Mouse (Mus musculus) neural tube, embryonic 11.5 days (tissue): Measurements from ENCODE around the gene Ncaph. TPM values are rescaled to one million over a fixed set of nuclear protein-coding genes. Genes with fewer than 3 reads are reported as not detected.
"Not testable (repeated sequence)": the region's sequence is repeated elsewhere in the genome, so short reads cannot be mapped to it uniquely, and the experiment has no call there.

Source experiments
- ATAC-seq: fragments of 200-750 bp; cut with Nextera tagmentation; 2 replicates; pipeline ENCODE4 v1.8.0; 2017; ENCODE audit warnings: moderate number of reproducible peaks, mild to moderate bottlenecking, moderate TSS enrichment, moderate library complexity; ENCODE audit not compliant: insufficient read depth, low FRiP score, low TSS enrichment
- DNase-seq: peaks from one replicate; pipeline ENCODE4 v3.0.0-alpha.2; 2015; ENCODE audit warnings: low spot score
- H3K27ac ChIP-seq: fragments of 300-500 bp; sonication (generic); 2 replicates; pipeline ENCODE4 v1.5.1; 2014; ENCODE audit warnings: low read depth, mild to moderate bottlenecking, low read length
- H3K27me3 ChIP-seq: fragments of 300-500 bp; sonication (generic); 2 replicates; pipeline ENCODE4 v1.6.1; 2014; ENCODE audit warnings: mild to moderate bottlenecking, low read length, mixed read lengths; ENCODE audit not compliant: control insufficient read depth, insufficient read depth
- H3K36me3 ChIP-seq: fragments of 300-500 bp; sonication (generic); 2 replicates; pipeline ENCODE4 v1.6.1; 2014; ENCODE audit warnings: mild to moderate bottlenecking, low read length, moderate library complexity, mixed read lengths; ENCODE audit not compliant: control insufficient read depth, insufficient read depth
- H3K4me1 ChIP-seq: fragments of 300-500 bp; sonication (generic); 2 replicates; pipeline ENCODE4 v1.6.1; 2014; ENCODE audit warnings: low read length, mixed read lengths; ENCODE audit not compliant: control insufficient read depth, insufficient read depth
- H3K4me2 ChIP-seq: fragments of 300-500 bp; sonication (generic); 2 replicates; pipeline ENCODE4 v1.6.1; 2014; ENCODE audit warnings: low read depth, mild to moderate bottlenecking, moderate library complexity
- H3K4me3 ChIP-seq: fragments of 300-500 bp; sonication (generic); 2 replicates; pipeline ENCODE4 v1.5.1; 2014; ENCODE audit warnings: low read depth, low read length
- H3K9ac ChIP-seq: fragments of 300-500 bp; sonication (generic); 2 replicates; pipeline ENCODE4 v1.6.1; 2014; ENCODE audit warnings: mild to moderate bottlenecking, low read length
- H3K9me3 ChIP-seq: fragments of 300-500 bp; sonication (generic); 2 replicates; pipeline ENCODE4 v1.6.1; 2016; ENCODE audit warnings: low read length; ENCODE audit not compliant: control insufficient read depth
- WGBS: fragments of 180-500 bp; shearing (Covaris S2); extraction: QIAGEN DNeasy Blood & Tissue Kit; methylation state at CpG from one replicate; pipeline ENCODE4 v1.1.7; 2014; 5-methylcytosine and 5-hydroxymethylcytosine counted together
- polyA plus RNA-seq: library from polyadenylated mRNA; unstranded; fragments of >200 nt; fragmentation: Nextera tagmentation; extraction: Ambion mirVana; gene quantifications from 2 replicates; pipeline ENCODE4 v1.2.1, GENCODE M21; 2014

Ncaph gene
- polyA plus RNA-seq, 1 experiment from 2014 or later, result 96.7 TPM

- DNase-seq (no peak), ATAC-seq (no peak)
- peaks cover 9% of the 10 kb centered on the region for H3K4me1 ChIP-seq
- no peak overlapping the region for H3K4me2 ChIP-seq
- no peak overlapping the region for H3K4me3 ChIP-seq
- 96% methylated on average over 7 of the region's 7 CpGs for WGBS
- H3K27me3 ChIP-seq, result no peaks in the 10 kb centered on the region
- H3K36me3 ChIP-seq, result no peaks in the 10 kb centered on the region; the same call in 1 of the 2 replicates
- no peaks in the 10 kb centered on the region for H3K9me3 ChIP-seq
- no peak overlapping the region for H3K27ac ChIP-seq
- H3K9ac ChIP-seq, result no peak overlapping the region
Measured at GRCm38 (mm10) chr2:127140011-127140410, 6.3 kb upstream of the Ncaph start.

DNA sequence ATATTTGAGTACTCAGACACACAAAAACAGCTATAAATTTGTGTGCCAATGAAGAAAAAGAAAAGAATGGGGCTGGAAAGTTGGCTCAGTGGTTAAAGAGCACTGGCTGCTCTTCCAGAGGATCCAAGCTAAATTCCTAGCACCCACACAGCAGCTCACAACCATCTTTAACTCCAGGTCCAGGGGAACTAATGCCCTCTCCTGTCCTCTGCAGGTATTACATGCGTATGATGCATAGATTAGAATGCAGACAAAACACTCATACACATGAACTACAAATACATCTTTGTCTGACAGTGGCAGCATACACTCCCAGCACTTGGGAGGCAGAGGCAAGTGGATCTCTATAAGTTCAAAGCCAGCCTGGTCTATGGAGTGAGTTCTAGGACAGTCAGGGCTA is 5.9 kb upstream of the Ncaph start:
- H3K4me2 ChIP-seq, result no peak overlapping the region
- H3K27me3 ChIP-seq, result no peaks in the 10 kb centered on the region
- H3K9me3 ChIP-seq, result no peaks in the 10 kb centered on the region
- peaks cover 9% of the 10 kb centered on the region for H3K4me1 ChIP-seq
- no peaks in the 10 kb centered on the region; the same call in 1 of the 2 replicates for H3K36me3 ChIP-seq
- no peak overlapping the region for H3K4me3 ChIP-seq
- H3K27ac ChIP-seq, result no peak overlapping the region
- ATAC-seq (no peak), DNase-seq (no peak)
- H3K9ac ChIP-seq, result no peak overlapping the region
- WGBS, result 92% methylated on average over 1 of the region's 1 CpGs

- DNase-seq (no peak), ATAC-seq (no peak)
- Histone ChIP-seq H3K9ac (no peak overlapping the region), H3K27me3 (no peaks in the 10 kb centered on the region), H3K36me3 (no peaks in the 10 kb centered on the region; the same call in 1 of the 2 replicates), H3K4me3 (no peak overlapping the region), H3K4me1 (peaks cover 13% of the 10 kb centered on the region), H3K27ac (no peak overlapping the region), H3K9me3 (no peaks in the 10 kb centered on the region), H3K4me2 (no peak overlapping the region)
- WGBS, result 96% methylated on average over 8 of the region's 8 CpGs
Measured at GRCm38 (mm10) chr2:127139094-127139493, 5.3 kb upstream of the Ncaph start.

DNA sequence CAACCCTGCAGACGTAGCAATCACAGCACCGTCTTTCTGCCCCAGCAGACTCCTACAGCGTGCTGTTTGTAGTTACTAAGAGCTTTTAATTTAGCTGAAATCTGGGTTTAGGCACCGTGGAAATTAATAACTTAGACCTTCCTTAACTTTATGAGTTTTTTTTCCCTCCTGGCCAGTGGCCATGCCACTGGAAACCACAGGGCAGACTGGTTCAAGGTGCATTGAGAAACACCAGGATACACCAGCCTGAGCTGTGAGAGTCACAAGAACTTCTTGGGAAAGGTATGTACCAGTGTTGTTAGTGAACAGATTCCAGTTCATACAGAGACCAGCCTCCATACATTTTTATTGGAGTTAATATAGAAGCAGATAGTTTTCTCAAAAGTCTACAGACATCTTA is 4.7 kb upstream of the Ncaph start:
- H3K9me3 ChIP-seq, result no peaks in the 10 kb centered on the region
- H3K4me1 ChIP-seq, result peaks cover 13% of the 10 kb centered on the region
- H3K27ac ChIP-seq, result no peak overlapping the region
- ATAC-seq (no peak), DNase-seq (no peak)
- H3K36me3 ChIP-seq, result no peaks in the 10 kb centered on the region; the same call in 1 of the 2 replicates
- H3K9ac ChIP-seq, result no peak overlapping the region
- H3K27me3 ChIP-seq, result no peaks in the 10 kb centered on the region
- H3K4me2 ChIP-seq, result no peak overlapping the region
- no peak overlapping the region for H3K4me3 ChIP-seq
- 90% methylated on average over 4 of the region's 4 CpGs for WGBS

- no peaks in the 10 kb centered on the region; the same call in 1 of the 2 replicates for H3K36me3 ChIP-seq
- H3K27me3 ChIP-seq, result no peaks in the 10 kb centered on the region
- no peak for ATAC-seq
- peaks cover 13% of the 10 kb centered on the region for H3K4me1 ChIP-seq
- 87% methylated on average over 10 of the region's 10 CpGs for whole genome bisulfite sequencing
- no peak overlapping the region for H3K27ac ChIP-seq
- H3K9ac ChIP-seq, result no peak overlapping the region
- no peaks in the 10 kb centered on the region for H3K9me3 ChIP-seq
- H3K4me2 ChIP-seq, result no peak overlapping the region
- no peak overlapping the region for H3K4me3 ChIP-seq
- no peak for DNase-seq
Measured at GRCm38 (mm10) chr2:127137838-127138420, 4.2 kb upstream of the Ncaph start.

- WGBS, result 19% methylated on average over 5 of the region's 5 CpGs
- peak overlapping the region; percentile 61; the same call in 1 of the 2 replicates for H3K27ac ChIP-seq
- ATAC-seq (peak; percentile 69), DNase-seq (peak; percentile 75)
- no peaks in the 10 kb centered on the region for H3K27me3 ChIP-seq
- no peak overlapping the region for H3K4me3 ChIP-seq
- no peak overlapping the region for H3K9ac ChIP-seq
- H3K36me3 ChIP-seq, result no peaks in the 10 kb centered on the region; the same call in 1 of the 2 replicates
- H3K4me1 ChIP-seq, result peaks cover 10% of the 10 kb centered on the region
- H3K4me2 ChIP-seq, result no peak overlapping the region
- no peaks in the 10 kb centered on the region for H3K9me3 ChIP-seq
Measured at GRCm38 (mm10) chr2:127136979-127137378, 3.2 kb upstream of the Ncaph start.

DNA sequence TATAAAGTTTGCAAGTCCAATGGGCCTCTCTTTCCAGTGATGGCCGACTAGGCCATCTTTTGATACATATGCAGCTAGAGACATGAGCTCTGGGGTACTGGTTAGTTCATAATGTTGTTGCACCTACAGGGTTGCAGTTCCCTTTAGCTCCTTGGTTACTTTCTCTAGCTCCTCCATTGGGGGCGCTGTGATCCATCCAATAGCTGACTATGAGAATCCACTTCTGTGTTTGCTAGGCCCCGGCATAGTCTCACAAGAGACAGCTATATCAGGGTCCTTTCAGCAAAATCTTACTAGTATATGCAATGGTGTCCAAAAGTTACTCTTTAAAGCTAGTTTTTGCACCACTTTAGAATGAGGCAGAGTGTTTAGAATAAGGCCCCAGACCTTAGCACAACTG is 1.5 kb upstream of the Ncaph start:
- ATAC-seq, DNase-seq, H3K36me3 ChIP-seq, H3K9me3 ChIP-seq, H3K4me3 ChIP-seq, H3K27ac ChIP-seq, H3K4me2 ChIP-seq, H3K9ac ChIP-seq, H3K27me3 ChIP-seq: not testable (repeated sequence)
- H3K4me1 ChIP-seq, result peaks cover 10% of the 10 kb centered on the region
- WGBS, result 40% methylated on average over 2 of the region's 3 CpGs

- peaks cover 7% of the 10 kb centered on the region for H3K4me1 ChIP-seq
- WGBS, result 77% methylated on average over 8 of the region's 8 CpGs
- H3K9me3 ChIP-seq, result no peaks in the 10 kb centered on the region
- H3K4me3 ChIP-seq, result no peak overlapping the region
- no peak overlapping the region for H3K9ac ChIP-seq
- no peak overlapping the region for H3K4me2 ChIP-seq
- peaks cover 1% of the 10 kb centered on the region; the same call in 1 of the 2 replicates for H3K36me3 ChIP-seq
- ATAC-seq (no peak), DNase-seq (no peak)
- H3K27me3 ChIP-seq, result no peaks in the 10 kb centered on the region
- H3K27ac ChIP-seq, result no peak overlapping the region
Measured at GRCm38 (mm10) chr2:127131353-127131752, 2.4 kb downstream of the Ncaph start.

DNA sequence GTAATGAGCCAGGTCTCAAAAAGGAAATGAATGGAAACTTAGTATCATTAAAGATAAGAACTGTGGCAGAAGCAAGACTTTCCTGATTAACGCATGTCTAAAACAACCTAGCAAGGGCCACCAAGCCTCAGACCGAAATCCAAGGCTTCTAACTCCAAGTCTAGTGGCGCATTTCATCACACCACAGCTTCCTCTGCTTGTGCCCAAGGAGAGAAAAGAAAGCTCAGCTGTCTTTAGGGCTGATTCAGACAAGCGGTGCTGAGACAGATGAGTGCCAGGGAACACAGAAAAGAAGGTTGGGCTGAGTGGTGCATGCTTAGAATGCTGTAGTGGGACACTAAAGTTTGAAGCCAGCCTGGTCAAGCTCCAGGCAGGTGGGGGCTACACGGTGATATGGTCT is 4.8 kb downstream of the Ncaph start:
- no peaks in the 10 kb centered on the region for H3K9me3 ChIP-seq

More for the DNA sequence above, 4.8 kb downstream of the Ncaph start:
- no peak overlapping the region for H3K27ac ChIP-seq
- no peak overlapping the region for H3K9ac ChIP-seq
- H3K4me2 ChIP-seq, result no peak overlapping the region
- no peak for DNase-seq
- WGBS, result 90% methylated on average over 5 of the region's 5 CpGs
- H3K4me3 ChIP-seq, result no peak overlapping the region
- no peak for ATAC-seq
- peaks cover 11% of the 10 kb centered on the region for H3K36me3 ChIP-seq
- peaks cover 3% of the 10 kb centered on the region for H3K4me1 ChIP-seq
- no peaks in the 10 kb centered on the region for H3K27me3 ChIP-seq
